Mouse (Mus musculus) liver, embryonic 12.5 days (tissue): Measurements from ENCODE around the gene Xbp1. TPM values are rescaled to one million over a fixed set of nuclear protein-coding genes. Genes with fewer than 3 reads are reported as not detected.

ENCODE experiments used
- ATAC-seq: fragments of 200-750 bp; cut with Nextera tagmentation; 2 replicates; pipeline ENCODE4 v1.8.0; 2017; ENCODE audit warnings: moderate number of reproducible peaks, mild to moderate bottlenecking, moderate library complexity
- H3K27ac ChIP-seq: fragments of 300-500 bp; sonication (generic); 2 replicates; pipeline ENCODE4 v1.5.1; 2016; ENCODE audit warnings: mild to moderate bottlenecking
- H3K27me3 ChIP-seq: fragments of 300-500 bp; sonication (generic); replicated peaks from 2 replicates; pipeline ENCODE4 v1.6.1; 2016; ENCODE audit warnings: mild to moderate bottlenecking, moderate library complexity
- H3K36me3 ChIP-seq: fragments of 300-500 bp; sonication (generic); 2 replicates; pipeline ENCODE4 v1.6.1; 2016; ENCODE audit warnings: mild to moderate bottlenecking, moderate library complexity
- H3K4me1 ChIP-seq: fragments of 300-500 bp; sonication (generic); 2 replicates; pipeline ENCODE4 v1.6.1; 2016
- H3K4me2 ChIP-seq: fragments of 300-500 bp; sonication (generic); 2 replicates; pipeline ENCODE4 v1.6.1; 2016; ENCODE audit warnings: mild to moderate bottlenecking, moderate library complexity
- H3K4me3 ChIP-seq: fragments of 300-500 bp; sonication (generic); 2 replicates; pipeline ENCODE4 v1.5.1; 2016; ENCODE audit warnings: mild to moderate bottlenecking, moderate library complexity
- H3K9ac ChIP-seq: fragments of 300-500 bp; sonication (generic); 2 replicates; pipeline ENCODE4 v1.6.1; 2016; ENCODE audit warnings: mild to moderate bottlenecking, moderate library complexity
- H3K9me3 ChIP-seq: fragments of 300-500 bp; sonication (generic); replicated peaks from 2 replicates; pipeline ENCODE4 v1.6.1; 2016; ENCODE audit warnings: mild to moderate bottlenecking, moderate library complexity
- WGBS: fragments of 180-500 bp; shearing (Covaris S2); methylation state at CpG from one replicate; pipeline ENCODE4 v1.1.7; 2016; ENCODE audit not compliant: insufficient replicate concordance; 5-methylcytosine and 5-hydroxymethylcytosine counted together
- polyA plus RNA-seq: library from polyadenylated mRNA; unstranded; fragments of >200 nt; fragmentation: Nextera tagmentation; extraction: Ambion mirVana; gene quantifications from 2 replicates; pipeline ENCODE4 v1.2.1, GENCODE M21; 2016

The Xbp1 gene
- polyA plus RNA-seq, 1 experiment from 2014 or later, result 112 TPM

DNA sequence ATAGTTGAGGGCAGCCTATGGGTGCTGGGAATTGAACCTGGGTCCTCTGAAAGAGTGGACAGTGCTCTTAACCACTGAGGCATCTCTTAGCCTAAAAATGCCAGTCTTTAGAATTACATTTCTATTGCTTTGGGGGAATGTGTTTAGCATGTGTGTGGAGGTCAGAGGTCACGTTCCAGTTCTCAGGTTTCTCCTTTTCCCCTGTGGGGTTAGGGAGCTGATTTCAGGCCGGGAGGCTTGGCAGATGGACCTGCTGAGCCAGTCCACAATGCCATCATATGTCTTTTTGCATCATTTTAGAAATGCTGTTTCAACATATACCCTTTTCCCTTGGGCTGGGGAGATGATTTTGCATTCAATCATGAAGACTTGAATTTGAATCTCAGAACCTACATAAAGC is 26.6 kb upstream of the Xbp1 start:
- no peak overlapping the region for H3K9ac ChIP-seq
- no peaks in the 10 kb centered on the region; the same call in 1 of the 2 replicates for H3K36me3 ChIP-seq
- 62% methylated on average over 2 of the region's 2 CpGs for WGBS
- H3K27ac ChIP-seq, result no peak overlapping the region
- H3K4me2 ChIP-seq, result no peak overlapping the region
- H3K4me3 ChIP-seq, result no peak overlapping the region
- ATAC-seq, result no peak
- H3K9me3 ChIP-seq, result no peaks in the 10 kb centered on the region
- H3K27me3 ChIP-seq, result no peaks in the 10 kb centered on the region
- H3K4me1 ChIP-seq, result 0 out of 2 replicates have a peak, but pooled peaks cover 3% of the 10 kb centered on the region

GRCm38 (mm10) chr11:5495286-5495832 is 25.1 kb upstream of the Xbp1 start:
- H3K27ac ChIP-seq, result no peak overlapping the region
- ATAC-seq, result no peak
- H3K4me3 ChIP-seq, result no peak overlapping the region
- WGBS, result 74% methylated on average over 12 of the region's 12 CpGs
- no peak overlapping the region for H3K9ac ChIP-seq
- H3K36me3 ChIP-seq, result no peaks in the 10 kb centered on the region; the same call in 1 of the 2 replicates
- no peaks in the 10 kb centered on the region for H3K9me3 ChIP-seq
- H3K4me2 ChIP-seq, result no peak overlapping the region
- peaks cover 6% of the 10 kb centered on the region; the same call in 1 of the 2 replicates for H3K4me1 ChIP-seq
- H3K27me3 ChIP-seq, result no peaks in the 10 kb centered on the region

DNA sequence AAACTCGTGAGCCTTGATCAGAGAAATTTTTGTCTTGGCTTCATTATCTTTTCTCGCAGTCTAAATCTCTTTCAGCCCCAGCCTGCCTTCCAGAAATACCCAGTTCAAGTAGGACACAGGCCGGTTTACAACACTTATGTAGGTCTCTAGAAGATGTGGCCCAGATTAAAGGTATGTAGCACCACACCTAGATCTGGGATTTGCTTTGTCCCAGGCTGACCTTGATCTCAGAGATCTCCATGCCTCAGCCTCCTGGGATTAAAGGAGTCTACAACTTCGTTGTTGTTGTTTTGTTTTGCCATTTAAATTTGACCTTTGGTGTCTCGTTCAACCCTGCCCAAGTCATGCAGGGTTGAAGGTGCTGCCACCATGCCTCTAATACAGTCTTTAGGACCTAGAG is 24.6 kb upstream of the Xbp1 start:
- Histone ChIP-seq H3K9me3 (no peaks in the 10 kb centered on the region), H3K4me2 (no peak overlapping the region), H3K27me3 (no peaks in the 10 kb centered on the region), H3K4me3 (no peak overlapping the region), H3K36me3 (no peaks in the 10 kb centered on the region; the same call in 1 of the 2 replicates), H3K27ac (no peak overlapping the region), H3K4me1 (peaks cover 11% of the 10 kb centered on the region; the same call in 1 of the 2 replicates), H3K9ac (no peak overlapping the region)
- WGBS, result 67% methylated on average over 5 of the region's 5 CpGs
- no peak for ATAC-seq

- H3K9ac ChIP-seq, result no peak overlapping the region
- no peak overlapping the region for H3K27ac ChIP-seq
- H3K4me3 ChIP-seq, result no peak overlapping the region
- ATAC-seq, result no peak
- H3K4me2 ChIP-seq, result no peak overlapping the region
- 78% methylated on average over 13 of the region's 13 CpGs for WGBS
- H3K9me3 ChIP-seq, result no peaks in the 10 kb centered on the region
- H3K27me3 ChIP-seq, result no peaks in the 10 kb centered on the region
- H3K36me3 ChIP-seq, result no peaks in the 10 kb centered on the region; the same call in 1 of the 2 replicates
- peaks cover 14% of the 10 kb centered on the region; the same call in 1 of the 2 replicates for H3K4me1 ChIP-seq
Measured at GRCm38 (mm10) chr11:5496559-5497248, 23.8 kb upstream of the Xbp1 start.

- no peak overlapping the region for H3K9ac ChIP-seq
- H3K9me3 ChIP-seq, result no peaks in the 10 kb centered on the region
- H3K4me1 ChIP-seq, result peaks cover 14% of the 10 kb centered on the region; the same call in 1 of the 2 replicates
- 73% methylated on average over 9 of the region's 9 CpGs for WGBS
- peak; percentile 40; the same call in 1 of the 2 replicates for ATAC-seq
- no peaks in the 10 kb centered on the region for H3K27me3 ChIP-seq
- H3K4me2 ChIP-seq, result peak overlapping the region; percentile 17; the same call in 1 of the 2 replicates
- H3K4me3 ChIP-seq, result no peak overlapping the region
- peak overlapping the region; percentile 69 for H3K27ac ChIP-seq
- no peaks in the 10 kb centered on the region; the same call in 1 of the 2 replicates for H3K36me3 ChIP-seq
Measured at GRCm38 (mm10) chr11:5498422-5498821, 22.0 kb upstream of the Xbp1 start.

DNA sequence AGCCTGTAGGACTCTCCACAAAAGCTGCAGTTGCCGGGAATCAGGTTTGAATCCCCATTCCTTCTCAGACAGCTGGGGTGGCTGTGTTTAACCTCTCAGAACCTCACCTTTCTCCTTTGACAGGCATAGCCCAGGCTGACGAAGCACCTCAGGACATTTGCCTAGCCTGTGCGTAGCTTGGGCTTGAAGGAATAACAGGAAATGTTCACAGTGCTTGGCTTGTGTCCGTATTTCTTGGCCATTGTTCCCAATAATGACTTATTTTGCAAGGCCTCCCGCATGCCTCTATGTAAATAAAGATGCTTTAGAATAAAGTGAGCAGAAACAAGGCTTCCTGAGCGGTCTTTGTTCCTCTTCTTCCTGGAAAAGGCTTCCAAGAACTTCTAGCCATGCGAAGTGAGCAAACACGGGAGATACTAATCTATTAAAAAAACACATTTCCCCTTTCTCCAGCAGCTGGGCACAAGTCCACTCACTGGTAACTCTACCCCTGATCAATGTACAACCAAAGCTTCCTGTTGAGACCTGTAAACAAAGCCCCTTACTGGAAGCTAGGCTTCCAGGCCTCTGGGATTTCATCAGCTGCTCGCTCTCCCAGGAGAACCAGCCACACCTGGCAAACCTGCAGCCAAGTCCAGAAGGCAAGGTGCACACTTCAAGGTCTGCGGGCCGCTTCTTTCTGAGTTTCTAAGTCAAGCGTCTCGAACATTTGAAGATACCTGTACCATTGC is 21.4 kb upstream of the Xbp1 start:
- Histone ChIP-seq H3K4me1 (peaks cover 14% of the 10 kb centered on the region; the same call in 1 of the 2 replicates), H3K9me3 (no peaks in the 10 kb centered on the region), H3K36me3 (no peaks in the 10 kb centered on the region), H3K4me3 (no peak overlapping the region), H3K4me2 (peak overlapping the region; percentile 17; the same call in 1 of the 2 replicates), H3K27ac (peak overlapping the region; percentile 69), H3K9ac (no peak overlapping the region), H3K27me3 (no peaks in the 10 kb centered on the region)
- WGBS, result 58% methylated on average over 13 of the region's 13 CpGs
- no peak for ATAC-seq

DNA sequence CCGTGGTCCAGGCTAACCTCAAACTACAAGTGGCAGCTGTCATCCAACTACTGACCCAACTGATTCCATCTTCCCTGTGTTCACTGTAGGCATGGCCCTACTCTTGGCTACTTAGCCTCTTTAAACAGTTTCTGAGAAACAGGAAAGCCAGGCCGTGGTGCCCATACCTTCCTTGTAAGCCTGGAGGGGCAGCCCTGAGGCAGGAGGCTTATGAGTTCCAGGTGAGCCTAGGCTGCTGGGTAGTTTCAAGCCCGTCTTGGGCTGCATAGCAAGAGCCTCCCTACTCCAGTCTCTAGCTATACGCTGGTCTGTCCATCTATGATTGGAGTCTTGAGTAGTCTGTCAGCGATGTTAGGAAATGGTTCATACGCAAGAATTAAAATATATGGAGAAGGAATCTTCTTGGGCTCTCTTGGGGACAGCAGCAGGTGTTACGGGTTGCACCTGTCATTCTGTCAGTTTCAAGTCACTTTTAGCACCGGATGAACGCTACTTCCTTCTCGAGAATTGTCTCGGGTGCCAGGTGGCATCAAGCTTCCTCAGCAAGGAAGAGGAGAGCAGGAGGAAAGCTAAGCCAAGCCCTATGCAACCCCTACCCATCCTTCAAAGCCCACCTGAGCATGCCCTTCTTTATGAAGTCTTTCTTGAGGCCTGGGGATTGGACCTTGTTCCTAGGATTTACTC is 20.4 kb upstream of the Xbp1 start:
- Histone ChIP-seq H3K4me2 (no peak overlapping the region), H3K4me1 (peaks cover 20% of the 10 kb centered on the region; the same call in 1 of the 2 replicates), H3K27ac (peak overlapping the region; percentile 69; the same call in 1 of the 2 replicates), H3K27me3 (no peaks in the 10 kb centered on the region), H3K9me3 (no peaks in the 10 kb centered on the region), H3K9ac (no peak overlapping the region), H3K4me3 (no peak overlapping the region), H3K36me3 (no peaks in the 10 kb centered on the region)
- ATAC-seq, result no peak
- WGBS, result 61% methylated on average over 11 of the region's 11 CpGs

- ATAC-seq, result no peak
- no peak overlapping the region for H3K27ac ChIP-seq
- H3K4me2 ChIP-seq, result no peak overlapping the region
- H3K36me3 ChIP-seq, result no peaks in the 10 kb centered on the region
- H3K4me1 ChIP-seq, result peaks cover 30% of the 10 kb centered on the region
- no peaks in the 10 kb centered on the region for H3K27me3 ChIP-seq
- 70% methylated on average over 13 of the region's 13 CpGs for WGBS
- H3K9ac ChIP-seq, result no peak overlapping the region
- no peaks in the 10 kb centered on the region for H3K9me3 ChIP-seq
- H3K4me3 ChIP-seq, result no peak overlapping the region
Measured at GRCm38 (mm10) chr11:5500903-5501741, 19.3 kb upstream of the Xbp1 start.

GRCm38 (mm10) chr11:5502351-5503051 is 18.0 kb upstream of the Xbp1 start:
- Histone ChIP-seq H3K4me1 (peaks cover 32% of the 10 kb centered on the region), H3K9ac (no peak overlapping the region), H3K4me2 (no peak overlapping the region), H3K9me3 (no peaks in the 10 kb centered on the region), H3K4me3 (no peak overlapping the region), H3K27ac (no peak overlapping the region), H3K36me3 (no peaks in the 10 kb centered on the region), H3K27me3 (no peaks in the 10 kb centered on the region)
- no peak for ATAC-seq
- WGBS, result 63% methylated on average over 10 of the region's 10 CpGs

DNA sequence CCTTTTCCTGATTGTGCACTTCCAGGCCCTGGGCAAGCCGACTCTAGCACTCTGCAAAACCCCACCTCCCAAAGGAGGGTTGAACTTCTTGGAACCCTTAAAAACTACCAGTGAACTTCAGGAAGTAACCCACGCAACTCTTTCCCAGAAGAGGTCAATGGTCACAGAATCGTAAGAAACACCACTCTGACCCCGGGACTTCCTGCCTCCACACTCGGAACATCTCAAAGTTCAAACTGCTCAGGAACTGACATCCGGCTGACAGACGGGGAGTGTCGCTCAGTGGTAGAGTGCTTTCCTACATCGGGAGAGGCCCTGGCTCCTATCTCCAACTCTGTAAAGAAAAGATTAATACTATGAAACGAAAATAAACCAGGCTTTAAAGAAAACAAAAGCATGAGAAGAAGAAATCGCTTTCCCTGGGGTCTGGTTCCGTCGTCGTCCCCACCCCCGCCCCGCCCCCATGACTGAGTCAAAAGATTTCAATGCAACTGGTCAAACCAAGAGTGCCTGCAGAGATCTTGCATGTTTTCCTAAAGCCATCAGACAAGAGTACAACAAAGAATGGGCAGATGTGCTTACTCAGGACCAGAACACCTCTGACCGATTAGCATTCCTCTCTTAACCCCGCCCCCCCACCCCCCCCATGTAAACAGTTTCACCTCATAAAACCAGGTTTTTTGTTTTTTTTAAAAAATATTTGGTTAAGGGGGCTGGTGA is 14.4 kb upstream of the Xbp1 start:
- H3K4me2 ChIP-seq, result peak overlapping the region; percentile 68
- peak overlapping the region; percentile 62 for H3K27ac ChIP-seq
- no peaks in the 10 kb centered on the region for H3K36me3 ChIP-seq
- H3K9me3 ChIP-seq, result no peaks in the 10 kb centered on the region
- peak overlapping the region; percentile 58 for H3K9ac ChIP-seq
- no peaks in the 10 kb centered on the region for H3K27me3 ChIP-seq
- peak; percentile 62 for ATAC-seq
- peaks cover 33% of the 10 kb centered on the region for H3K4me1 ChIP-seq
- WGBS, result 10% methylated on average over 18 of the region's 18 CpGs
- H3K4me3 ChIP-seq, result peak overlapping the region; percentile 44
